Mouse (Mus musculus): ENCODE data around the gene Rad51. TPM values are rescaled to one million over a fixed set of nuclear protein-coding genes. Genes with fewer than 3 reads are reported as not detected.

The Rad51 gene
- polyA plus RNA-seq, 1 experiment: 8.7 TPM

DNA sequence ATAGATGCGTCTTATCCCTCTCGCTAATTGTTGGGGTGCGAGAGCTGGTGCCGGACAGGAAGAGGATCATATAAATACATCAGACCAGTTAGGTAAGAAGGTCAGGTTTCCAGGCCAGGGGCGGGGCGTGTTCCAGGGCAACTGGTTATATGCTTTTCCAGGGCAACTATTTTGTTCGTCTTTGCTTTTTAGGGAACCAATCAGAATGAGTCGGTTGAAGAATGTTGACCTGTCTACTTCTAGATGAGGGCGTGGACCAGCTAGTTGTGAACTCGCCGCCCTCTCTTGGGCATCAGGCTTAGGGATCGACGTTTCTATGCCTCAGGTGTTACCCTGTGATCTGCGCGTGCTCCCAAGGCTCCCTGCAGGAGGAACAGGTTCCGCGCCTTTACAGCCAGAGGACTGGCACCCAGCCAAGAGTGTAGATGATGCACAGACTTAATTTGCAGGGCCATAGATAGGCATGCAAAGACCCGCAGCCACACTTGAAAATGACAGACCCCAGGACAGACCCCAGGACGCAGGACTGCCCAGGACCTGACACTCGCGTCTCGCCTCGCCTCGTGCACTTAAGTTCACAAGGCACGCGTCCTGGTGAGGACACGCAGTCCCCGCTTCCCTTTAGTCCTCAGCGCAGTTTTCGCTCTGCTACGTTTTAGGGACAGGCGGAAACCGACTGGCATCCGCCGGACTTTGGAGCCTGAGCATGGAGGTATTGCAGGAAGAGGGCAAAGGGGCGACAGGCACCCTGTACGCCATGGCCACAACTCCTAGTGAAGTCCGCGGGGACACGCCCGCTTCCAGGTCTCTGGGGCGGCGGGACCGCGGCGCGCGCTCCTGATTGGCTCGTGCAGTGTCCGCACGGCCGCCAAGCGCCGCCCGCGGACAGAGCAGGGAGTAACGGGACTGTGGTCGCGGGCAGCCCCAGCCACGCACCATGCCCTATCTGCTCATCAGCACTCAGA is 54.6 kb downstream of the Rad51 start, which contains the start of gene Gchfr:
Gene Gchfr, plus strand, starts transcription at position 873 of the 965 bp plus-strand sequence.
- Histone ChIP-seq H3K27me3 (ENCODE audit: control insufficient read depth, insufficient read depth, insufficient read length) (no peaks in the 10 kb centered on the region), H3K36me3 (ENCODE audit: control insufficient read depth, insufficient read depth) (no peaks in the 10 kb centered on the region), H3ac (ENCODE audit: control insufficient read depth, insufficient read length) (peak within 1 kb of the TSS; percentile 14), H3K4me3 (peak within 1 kb of the TSS; percentile 47), H3K4me2 (ENCODE audit: low read depth) (peak within 1 kb of the TSS; percentile 98), H3K79me2 (ENCODE audit: control insufficient read depth, insufficient read depth) (no peaks in the 10 kb centered on the region)
- TF ChIP-seq MAX (IDR thresholded peaks at IDR 0.05; ENCODE audit: low read depth): no peak
- no peak for TF ChIP-seq CEBPB (IDR thresholded peaks at IDR 0.05; ENCODE audit: insufficient read depth, poor library complexity, severe bottlenecking)
- no peak for TF ChIP-seq SRF (IDR thresholded peaks at IDR 0.05; ENCODE audit: control insufficient read depth, insufficient read length, low read depth)
- peak; percentile 73 for TF ChIP-seq POLR2A (IDR thresholded peaks at IDR 0.05; ENCODE audit: insufficient read length, low read depth)
- TF ChIP-seq POLR2AphosphoS2 (IDR thresholded peaks at IDR 0.05; ENCODE audit: insufficient read length, low read depth): peak; percentile 63
- TF ChIP-seq REST (IDR thresholded peaks at IDR 0.05; ENCODE audit: insufficient read depth, insufficient read length): no peak
- TF ChIP-seq MYOD1 (IDR thresholded peaks at IDR 0.05; ENCODE audit: control insufficient read depth in 1 of 3, insufficient read length in 2 of 3, low read depth in 2 of 3): no peak
- no peak for TF ChIP-seq TCF3 (IDR thresholded peaks at IDR 0.05; ENCODE audit: insufficient read length, low read depth)
- no peak for TF ChIP-seq TCF12 (IDR thresholded peaks at IDR 0.05; ENCODE audit: insufficient read depth, poor library complexity, severe bottlenecking)
- TF ChIP-seq MYOG (IDR thresholded peaks at IDR 0.05; ENCODE audit: control insufficient read depth in 1 of 3, insufficient read depth in 1 of 3, insufficient read length in 2 of 3, low read depth in 2 of 3): no peak

DNA sequence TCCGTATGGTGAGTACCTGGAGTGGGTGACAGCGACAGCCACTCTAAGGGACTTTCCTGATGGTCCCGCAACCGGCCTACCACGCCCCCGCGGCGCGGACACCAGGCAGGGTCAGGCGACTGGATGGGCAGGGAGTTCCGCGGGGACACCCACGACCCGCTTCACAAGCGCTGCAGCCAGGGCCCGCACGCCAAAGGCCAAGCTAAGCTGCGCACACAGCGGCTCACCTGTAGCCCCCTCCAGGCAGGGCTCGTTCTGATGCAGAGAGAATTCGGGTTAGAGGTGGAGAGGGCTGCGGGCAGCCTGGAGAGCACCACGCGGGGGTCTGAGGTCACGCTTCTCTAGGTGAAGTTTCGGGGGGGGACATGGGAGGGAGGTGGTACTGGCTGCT is 55.3 kb downstream of the Rad51 start:
- TF ChIP-seq TCF3 (IDR thresholded peaks at IDR 0.05; ENCODE audit: insufficient read length, low read depth): no peak
- Histone ChIP-seq H3K36me3 (ENCODE audit: control insufficient read depth, insufficient read depth) (no peaks in the 10 kb centered on the region), H3K79me2 (ENCODE audit: control insufficient read depth, insufficient read depth) (no peaks in the 10 kb centered on the region), H3K4me3 (peak overlapping the region; percentile 47), H3K27me3 (ENCODE audit: control insufficient read depth, insufficient read depth, insufficient read length) (no peaks in the 10 kb centered on the region), H3ac (ENCODE audit: control insufficient read depth, insufficient read length) (peak overlapping the region; percentile 14), H3K4me2 (ENCODE audit: low read depth) (peak overlapping the region; percentile 98)

DNA sequence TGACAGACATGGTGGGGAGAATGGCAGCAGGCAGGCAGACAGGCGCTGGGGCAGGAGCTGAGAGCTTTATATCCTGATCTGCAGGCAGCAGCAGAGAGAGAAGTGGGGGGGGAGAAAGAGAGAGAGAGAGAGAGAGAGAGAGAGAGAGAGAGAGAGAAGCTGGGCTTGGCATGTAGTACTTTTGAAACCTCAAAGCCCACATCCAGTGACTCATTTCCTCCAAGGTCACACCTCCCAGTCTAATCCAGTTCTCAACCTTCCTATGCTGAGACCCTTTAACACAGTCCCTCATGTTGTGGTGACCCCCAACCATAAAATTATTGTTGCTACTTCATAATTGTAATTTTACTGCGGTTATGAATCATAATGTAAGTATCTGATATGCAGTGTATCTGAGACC is 57.7 kb downstream of the Rad51 start:
- H3K27me3 ChIP-seq (ENCODE audit: control insufficient read depth, insufficient read depth, insufficient read length): no peaks in the 10 kb centered on the region
- TF ChIP-seq POLR2AphosphoS2 (IDR thresholded peaks at IDR 0.05; ENCODE audit: insufficient read length, low read depth) (no peak), CEBPB (IDR thresholded peaks at IDR 0.05; ENCODE audit: insufficient read depth, poor library complexity, severe bottlenecking) (no peak), POLR2A (IDR thresholded peaks at IDR 0.05; ENCODE audit: insufficient read length, low read depth) (no peak), E2F4 (IDR thresholded peaks at IDR 0.05; ENCODE audit: insufficient read depth) (no peak), USF1 (IDR thresholded peaks at IDR 0.05; ENCODE audit: low read depth) (no peak), SRF (IDR thresholded peaks at IDR 0.05; ENCODE audit: control insufficient read depth, insufficient read length, low read depth) (no peak), TCF12 (IDR thresholded peaks at IDR 0.05; ENCODE audit: insufficient read depth, poor library complexity, severe bottlenecking) (no peak), MAX (IDR thresholded peaks at IDR 0.05; ENCODE audit: low read depth) (no peak), MYOG (IDR thresholded peaks at IDR 0.05; ENCODE audit: control insufficient read depth in 1 of 3, insufficient read depth in 1 of 3, insufficient read length in 2 of 3, low read depth in 2 of 3) (no peak), MYOD1 (IDR thresholded peaks at IDR 0.05; ENCODE audit: control insufficient read depth in 1 of 3, insufficient read length in 2 of 3, low read depth in 2 of 3) (no peak), REST (IDR thresholded peaks at IDR 0.05; ENCODE audit: insufficient read depth, insufficient read length) (no peak), TCF3 (IDR thresholded peaks at IDR 0.05; ENCODE audit: insufficient read length, low read depth) (no peak)
- no peaks in the 10 kb centered on the region for H3K79me2 ChIP-seq (ENCODE audit: control insufficient read depth, insufficient read depth)
- no peaks in the 10 kb centered on the region for H3K36me3 ChIP-seq (ENCODE audit: control insufficient read depth, insufficient read depth)
- no peak overlapping the region for H3ac ChIP-seq (ENCODE audit: control insufficient read depth, insufficient read length)
- peak overlapping the region; percentile 25 for H3K4me2 ChIP-seq (ENCODE audit: low read depth)
- H3K4me3 ChIP-seq: no peak overlapping the region

DNA sequence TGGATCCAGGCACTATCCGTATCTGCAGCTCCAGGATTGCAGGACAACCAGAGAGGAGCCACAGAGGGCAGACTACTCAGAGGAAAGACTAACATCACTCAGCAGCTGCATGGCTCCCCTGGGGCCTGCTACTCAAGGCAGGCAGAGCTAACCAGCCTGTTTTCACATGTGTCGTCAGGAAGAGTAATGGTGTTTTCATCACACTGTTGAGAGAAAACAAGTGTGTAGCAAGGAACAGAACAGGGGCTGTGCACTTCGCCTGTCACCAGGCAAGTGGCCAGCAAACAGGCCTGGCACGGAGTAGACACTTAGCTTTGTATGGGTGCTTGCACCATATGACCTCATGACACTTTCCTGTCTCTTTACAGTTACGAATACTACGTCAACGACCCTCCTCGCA is 59.0 kb downstream of the Rad51 start:
- TF ChIP-seq MYOG (IDR thresholded peaks at IDR 0.05; ENCODE audit: control insufficient read depth in 1 of 3, insufficient read depth in 1 of 3, insufficient read length in 2 of 3, low read depth in 2 of 3) (peak in 1 of 3 experiments; percentile 74), USF1 (IDR thresholded peaks at IDR 0.05; ENCODE audit: low read depth) (no peak), SRF (IDR thresholded peaks at IDR 0.05; ENCODE audit: control insufficient read depth, insufficient read length, low read depth) (no peak), TCF12 (IDR thresholded peaks at IDR 0.05; ENCODE audit: insufficient read depth, poor library complexity, severe bottlenecking) (peak; percentile 12), CEBPB (IDR thresholded peaks at IDR 0.05; ENCODE audit: insufficient read depth, poor library complexity, severe bottlenecking) (0 out of 2 replicates have a peak, but pooled peaks have one; percentile 38), POLR2A (IDR thresholded peaks at IDR 0.05; ENCODE audit: insufficient read length, low read depth) (no peak), REST (IDR thresholded peaks at IDR 0.05; ENCODE audit: insufficient read depth, insufficient read length) (no peak), TCF3 (IDR thresholded peaks at IDR 0.05; ENCODE audit: insufficient read length, low read depth) (peak; percentile 36), MYOD1 (IDR thresholded peaks at IDR 0.05; ENCODE audit: control insufficient read depth in 1 of 3, insufficient read length in 2 of 3, low read depth in 2 of 3) (peak; percentile 34 to 84 (median 84)), MAX (IDR thresholded peaks at IDR 0.05; ENCODE audit: low read depth) (no peak), POLR2AphosphoS2 (IDR thresholded peaks at IDR 0.05; ENCODE audit: insufficient read length, low read depth) (no peak), E2F4 (IDR thresholded peaks at IDR 0.05; ENCODE audit: insufficient read depth) (no peak)
- peaks cover 5% of the 10 kb centered on the region for H3K79me2 ChIP-seq (ENCODE audit: control insufficient read depth, insufficient read depth)
- no peak overlapping the region for H3K4me3 ChIP-seq

More for the DNA sequence above, 59.0 kb downstream of the Rad51 start:
- no peaks in the 10 kb centered on the region for H3K36me3 ChIP-seq (ENCODE audit: control insufficient read depth, insufficient read depth)
- peak overlapping the region; percentile 80 for H3K4me2 ChIP-seq (ENCODE audit: low read depth)
- no peaks in the 10 kb centered on the region for H3K27me3 ChIP-seq (ENCODE audit: control insufficient read depth, insufficient read depth, insufficient read length)
- no peak overlapping the region for H3ac ChIP-seq (ENCODE audit: control insufficient read depth, insufficient read length)
